Comparison of ENCODE assay signal across 27 mouse cellular contexts in genomic region chr15:100201806-100202205, GRCm38 (mm10). TPM values are rescaled to one million over a fixed set of nuclear protein-coding genes. Genes with fewer than 3 reads are reported as not detected.
DNase-seq lines count a peak whose midpoint lies in the region; ATAC-seq and TF ChIP-seq lines count a peak whose summit lies in the region.
"Had no signal": no experiment of that assay in that cellular context is flagged by ENCODE, and none has a peak within 500 bp of the region (broad histone marks: within the 10 kb centered on the region; RNA-seq: fewer than 3 reads in every experiment).

No protein-coding gene starts in this region.

- peak; percentile 7; the same call in 1 of the 2 replicates for ATAC-seq in frontal cortex, adult (ENCODE audit: low TSS enrichment)
- ATAC-seq in heart, embryonic 12.5 days (ENCODE audit: insufficient number of reproducible peaks, low FRiP score) = no peak
- ATAC-seq in heart, postnatal 0 days (ENCODE audit: insufficient read depth, low read depth) = peak; percentile 7
- ATAC-seq: forebrain, embryonic 15.5 days; intestine, embryonic 16.5 days; midbrain, embryonic 15.5 days had no signal

- H3K9me3 ChIP-seq in heart, embryonic 12.5 days (replicated peaks) = no peaks in the 10 kb centered on the region
- H3K9me3 ChIP-seq in heart, postnatal 0 days (replicated peaks; ENCODE audit: control insufficient read depth, low read length) = no peaks in the 10 kb centered on the region
- H3K9me3 ChIP-seq: embryonic facial prominence, embryonic 13.5 days; forebrain, embryonic 10.5 days; forebrain, embryonic 15.5 days; G1E; hindbrain, embryonic 13.5 days; limb, embryonic 12.5 days; liver, embryonic 15.5 days; midbrain, embryonic 10.5 days; midbrain, embryonic 15.5 days; neural tube, embryonic 15.5 days had no signal

- no peak overlapping the region for H3K4me3 ChIP-seq in heart, embryonic 12.5 days
- H3K4me3 ChIP-seq in heart, postnatal 0 days (ENCODE audit: low read depth, low read length) = no peak overlapping the region
- H3K4me3 ChIP-seq: embryonic facial prominence, embryonic 13.5 days; forebrain, embryonic 10.5 days; forebrain, embryonic 15.5 days; hindbrain, embryonic 13.5 days; limb, embryonic 12.5 days; liver, embryonic 15.5 days; midbrain, embryonic 10.5 days; midbrain, embryonic 15.5 days; neural tube, embryonic 15.5 days had no signal

- H3K4me1 ChIP-seq in heart, embryonic 12.5 days (replicated peaks) = peaks cover 52% of the 10 kb centered on the region
- H3K4me1 ChIP-seq in heart, postnatal 0 days (ENCODE audit: control insufficient read depth, insufficient read depth) = peaks cover 41% of the 10 kb centered on the region
- H3K4me1 ChIP-seq: embryonic facial prominence, embryonic 13.5 days; forebrain, embryonic 10.5 days; forebrain, embryonic 15.5 days; hindbrain, embryonic 13.5 days; limb, embryonic 12.5 days; liver, embryonic 15.5 days; midbrain, embryonic 10.5 days; midbrain, embryonic 15.5 days; neural tube, embryonic 15.5 days had no signal

- peak overlapping the region; percentile 41 for H3K9ac ChIP-seq in heart, embryonic 12.5 days
- no peak overlapping the region for H3K9ac ChIP-seq in heart, postnatal 0 days (replicated peaks; ENCODE audit: low read depth, low read length)
- H3K9ac ChIP-seq: embryonic facial prominence, embryonic 13.5 days; forebrain, embryonic 15.5 days; hindbrain, embryonic 13.5 days; limb, embryonic 12.5 days; liver, embryonic 15.5 days; lung, embryonic 14.5 days; midbrain, embryonic 15.5 days; neural tube, embryonic 15.5 days had no signal

- H3K4me2 ChIP-seq in heart, embryonic 12.5 days = peak overlapping the region; percentile 37; the same call in 1 of the 2 replicates
- 0 out of 2 replicates have a peak overlapping the region, but pooled peaks have one; percentile 34 for H3K4me2 ChIP-seq in heart, postnatal 0 days (ENCODE audit: low read depth, low read length)
- H3K4me2 ChIP-seq: embryonic facial prominence, embryonic 13.5 days; forebrain, embryonic 15.5 days; hindbrain, embryonic 13.5 days; limb, embryonic 12.5 days; liver, embryonic 15.5 days; lung, embryonic 14.5 days; midbrain, embryonic 15.5 days; neural tube, embryonic 15.5 days had no signal

- peak overlapping the region; percentile 89 for H3K27ac ChIP-seq in heart, embryonic 12.5 days (ENCODE audit: poor library complexity, severe bottlenecking)
- H3K27ac ChIP-seq in heart, postnatal 0 days (ENCODE audit: low read depth) = peak overlapping the region; percentile 88
- H3K27ac ChIP-seq: embryonic facial prominence, embryonic 13.5 days; forebrain, embryonic 10.5 days; forebrain, embryonic 15.5 days; hindbrain, embryonic 13.5 days; kidney, postnatal 0 days; limb, embryonic 12.5 days; liver, embryonic 15.5 days; midbrain, embryonic 10.5 days; midbrain, embryonic 15.5 days; neural tube, embryonic 15.5 days had no signal

- intact Hi-C loops in heart, postnatal 25 days (cut with DNase I) = no loop called here

- no peak for TF ChIP-seq CTCF in heart, postnatal 0 days (IDR thresholded peaks at IDR 0.05; ENCODE audit: low read depth)

- H3K27me3 ChIP-seq in heart, embryonic 12.5 days (replicated peaks) = no peaks in the 10 kb centered on the region
- H3K27me3 ChIP-seq in heart, postnatal 0 days (ENCODE audit: control insufficient read depth, insufficient read depth, low read length) = no peaks in the 10 kb centered on the region
- H3K27me3 ChIP-seq: embryonic facial prominence, embryonic 13.5 days; forebrain, embryonic 15.5 days; hindbrain, embryonic 13.5 days; limb, embryonic 12.5 days; liver, embryonic 15.5 days; midbrain, embryonic 15.5 days; neural tube, embryonic 15.5 days had no signal

- 62% methylated on average over 3 of the region's 3 CpGs for WGBS in heart, embryonic 12.5 days
- 42% methylated on average over 3 of the region's 3 CpGs for WGBS in heart, postnatal 0 days

- H3K36me3 ChIP-seq in heart, embryonic 12.5 days = peaks cover 74% of the 10 kb centered on the region
- peaks cover 48% of the 10 kb centered on the region for H3K36me3 ChIP-seq in heart, postnatal 0 days (replicated peaks; ENCODE audit: control insufficient read depth, insufficient read depth, low read length)

- no peak for DNase-seq in frontal cortex, postnatal 14 days (ENCODE audit: low spot score in 2 of 2)
- DNase-seq in heart, postnatal 25 days (ENCODE audit: low spot score) = no peak
- DNase-seq in heart, postnatal 0 days (ENCODE audit: low spot score) = peak; percentile 45
- DNase-seq in heart, adult 9 months (ENCODE audit: low spot score in 2 of 2) = no peak
- DNase-seq in thymus, postnatal 4 days = no peak
- DNase-seq: adrenal gland, adult 8-10 months; cerebellum, adult 9-10 months; gastrocnemius, postnatal 10 days; kidney, adult 8-10 months; kidney, postnatal 4 days; lung, embryonic 14.5 days; lung, postnatal 14 days; thymus, postnatal 14 days had no signal

- no peak for TF ChIP-seq EP300 in heart, postnatal 0 days (IDR thresholded peaks at IDR 0.05; ENCODE audit: low read depth)

RNA-seq across cellular contexts. Expression of gene Atf1, which starts 25.8 kb away (rescaled TPM):
- 35.8 and 38.1 TPM in 2 replicates for polyA plus RNA-seq in heart, embryonic 12.5 days (2016; fragmentation: Nextera tagmentation; extraction: Ambion mirVana)
- total RNA-seq in heart, postnatal 25 days (2021) = 10 to 100 TPM; 46.0 to 51.8 TPM
- 12.1 and 51.4 TPM in 2 replicates for total RNA-seq in heart, postnatal 0 days (2014; rRNA removed; ENCODE audit: low replicate concordance)
- 33.1 and 33.9 TPM in 2 replicates for polyA plus RNA-seq in heart, postnatal 0 days (2015; fragmentation: Nextera tagmentation; extraction: Ambion mirVana)
